Mouse (Mus musculus) bone marrow macrophage, adult 2 months (primary cell): ENCODE measurements around the gene Ilkap.

Source experiments
- CTCF ChIP-seq: IDR thresholded peaks from 2 replicates; pipeline ENCODE4 v1.5.1; 2012; ENCODE audit warnings: low read depth, mild to moderate bottlenecking, low read length, moderate library complexity
- POLR2A ChIP-seq: IDR thresholded peaks from 2 replicates; pipeline ENCODE4 v1.6.1; 2012; ENCODE audit warnings: mild to moderate bottlenecking, low read depth, low read length, borderline replicate concordance

- no peak for TF ChIP-seq POLR2A
- TF ChIP-seq CTCF, result no peak
Measured at GRCm38 (mm10) chr1:91365816-91366214, 32.8 kb downstream of the Ilkap start.
